Comparison of ENCODE assay signal across 30 mouse cellular contexts in the genomic region with DNA sequence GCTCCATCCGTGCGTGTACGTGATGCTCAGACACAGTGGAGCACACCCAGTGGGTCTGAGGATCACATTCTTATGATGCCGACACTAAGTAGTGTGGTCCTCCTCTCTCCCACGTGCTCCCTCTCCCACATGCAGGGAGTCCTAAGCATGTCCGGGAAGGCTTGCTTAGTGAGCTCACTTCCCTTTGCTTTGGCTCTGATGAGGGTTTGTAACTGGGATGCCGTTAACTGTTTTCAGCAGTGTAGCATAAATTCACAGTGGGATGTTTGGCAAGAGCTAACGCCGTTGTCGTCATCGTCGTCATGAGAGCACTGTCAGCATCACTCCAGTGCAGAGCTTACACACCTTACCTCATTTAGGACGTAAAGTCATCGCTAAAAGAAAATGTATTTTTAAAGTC.
A peak's percentile ranks its signal among the peaks of the same experiment; 100 is the strongest.
DNase-seq lines count a peak whose midpoint lies in the region; ATAC-seq and TF ChIP-seq lines count a peak whose summit lies in the region.
"Had no signal": no experiment of that assay in that cellular context is flagged by ENCODE, and none has a peak within 500 bp of the region (broad histone marks: within the 10 kb centered on the region; RNA-seq: fewer than 3 reads in every experiment).

No protein-coding gene starts in this region.

- no peak for DNase-seq in testis, postnatal 10 days (ENCODE audit: low spot score)
- no peak for DNase-seq in cerebellum, adult 9-10 months
- no peak for DNase-seq in urinary bladder, postnatal 10 days (ENCODE audit: low spot score)
- DNase-seq: adrenal gland, postnatal 10 days; cerebellum, adult 11 months; cerebellum, postnatal 10 days; forebrain, postnatal 0 days; gastrocnemius, postnatal 25 days; heart, adult 2 months; heart, postnatal 4 days; kidney, adult 9 months; kidney, postnatal 10 days; layer of hippocampus, adult 9-11 months; liver, embryonic 13.5 days; lung, adult 2 months; lung, postnatal 10 days had no signal

- H3K27ac ChIP-seq in testis, adult 2 months (ENCODE audit: control insufficient read depth, insufficient read depth, low read depth, low read length): 0 out of 2 replicates have a peak overlapping the region, but pooled peaks have one; percentile 25
- H3K27ac ChIP-seq: heart, adult 2 months; hindbrain, embryonic 14.5 days; limb, embryonic 12.5 days; liver, embryonic 13.5 days; macrophage; neural tube, embryonic 12.5 days; stomach, embryonic 15.5 days had no signal

- peak; percentile 13; the same call in 1 of the 2 replicates for ATAC-seq in common myeloid progenitor, adult 5-6 weeks (replicated peaks; ENCODE audit: low read depth, poor library complexity, severe bottlenecking)
- ATAC-seq: forebrain, postnatal 0 days; intestine, postnatal 0 days; midbrain, embryonic 16.5 days had no signal

- H3K9me3 ChIP-seq in megakaryocyte, embryonic 14.5 days: peaks cover 15% of the 10 kb centered on the region
- H3K9me3 ChIP-seq: heart, embryonic 12.5 days; limb, embryonic 12.5 days; liver, embryonic 13.5 days; neural tube, embryonic 12.5 days; stomach, embryonic 15.5 days had no signal

- no peak overlapping the region for H3K4me3 ChIP-seq in testis, adult 2 months (ENCODE audit: control insufficient read depth, low read depth, low read length)
- peak overlapping the region; percentile 48 for H3K4me3 ChIP-seq in megakaryocyte, embryonic 14.5 days (replicated peaks)
- H3K4me3 ChIP-seq: erythroblast, embryonic 14.5 days; heart, adult 2 months; heart, embryonic 12.5 days; limb, embryonic 12.5 days; liver, embryonic 13.5 days; myocyte; neural tube, embryonic 12.5 days; stomach, embryonic 15.5 days had no signal

- no peaks in the 10 kb centered on the region for H3K27me3 ChIP-seq in testis, adult 2 months (ENCODE audit: control insufficient read depth, insufficient read depth, low read length)
- H3K27me3 ChIP-seq in megakaryocyte, embryonic 14.5 days (replicated peaks): no peaks in the 10 kb centered on the region
- H3K27me3 ChIP-seq: CH12.LX; heart, embryonic 12.5 days; limb, embryonic 12.5 days; liver, embryonic 13.5 days; neural tube, embryonic 12.5 days; stomach, embryonic 15.5 days had no signal

- TF ChIP-seq POLR2A in testis, adult 2 months (IDR thresholded peaks at IDR 0.05; ENCODE audit: control insufficient read depth, low read depth, low read length): no peak

- no peak for TF ChIP-seq CTCF in testis, adult 2 months (IDR thresholded peaks at IDR 0.05; ENCODE audit: control insufficient read depth, insufficient read depth, insufficient replicate concordance, low read depth, low read length)

- no peaks in the 10 kb centered on the region for H3K4me1 ChIP-seq in testis, adult 2 months (ENCODE audit: control insufficient read depth, insufficient read depth, low read length)
- peaks cover 25% of the 10 kb centered on the region; the same call in 1 of the 2 replicates for H3K4me1 ChIP-seq in megakaryocyte, embryonic 14.5 days
- H3K4me1 ChIP-seq: neural tube, embryonic 12.5 days; stomach, embryonic 15.5 days had no signal

- no peaks in the 10 kb centered on the region; the same call in 1 of the 2 replicates for H3K36me3 ChIP-seq in testis, adult 2 months (ENCODE audit: control insufficient read depth, insufficient read depth, low read length)
- peaks cover 57% of the 10 kb centered on the region for H3K36me3 ChIP-seq in megakaryocyte, embryonic 14.5 days (replicated peaks; ENCODE audit: low read length)
